Mouse (Mus musculus) lung, embryonic 14.5 days (tissue): Measurements from ENCODE around the gene Dcdc2b. TPM values are rescaled to one million over a fixed set of nuclear protein-coding genes. Genes with fewer than 3 reads are reported as not detected.

Experiments
- ATAC-seq: fragments of 200-750 bp; cut with Nextera tagmentation; 2 replicates; pipeline ENCODE4 v1.8.0; 2017; ENCODE audit warnings: mild to moderate bottlenecking, moderate TSS enrichment, moderate library complexity; ENCODE audit not compliant: insufficient read depth
- DNase-seq: peaks from one replicate; pipeline ENCODE4 v3.0.0-alpha.2; 2015
- H3K27ac ChIP-seq: fragments of 300-500 bp; sonication (generic); 2 replicates; pipeline ENCODE4 v1.5.1; 2014; ENCODE audit warnings: low read depth, mild to moderate bottlenecking, moderate library complexity
- H3K27me3 ChIP-seq: fragments of 300-500 bp; sonication (generic); 2 replicates; pipeline ENCODE4 v1.6.1; 2014; ENCODE audit warnings: low read length, control low read depth; ENCODE audit not compliant: insufficient read depth
- H3K36me3 ChIP-seq: fragments of 300-500 bp; sonication (generic); 2 replicates; pipeline ENCODE4 v1.6.1; 2014; ENCODE audit warnings: control low read depth; ENCODE audit not compliant: insufficient read depth
- H3K4me1 ChIP-seq: fragments of 300-500 bp; sonication (generic); 2 replicates; pipeline ENCODE4 v1.6.1; 2014; ENCODE audit warnings: antibody characterized with exemption, control low read depth; ENCODE audit not compliant: insufficient read depth
- H3K4me2 ChIP-seq: fragments of 300-500 bp; sonication (generic); 2 replicates; pipeline ENCODE4 v1.6.1; 2014; ENCODE audit warnings: mild to moderate bottlenecking
- H3K4me3 ChIP-seq: fragments of 300-500 bp; sonication (generic); 2 replicates; pipeline ENCODE4 v1.5.1; 2014; ENCODE audit warnings: low read depth, low read length
- H3K9ac ChIP-seq: fragments of 300-500 bp; sonication (generic); 2 replicates; pipeline ENCODE4 v1.6.1; 2014
- H3K9me3 ChIP-seq: fragments of 300-500 bp; sonication (generic); 2 replicates; pipeline ENCODE4 v1.6.1; 2016; ENCODE audit warnings: low read depth, low read length, control low read depth
- CTCF ChIP-seq: IDR thresholded peaks from 2 replicates; pipeline ENCODE4 v1.5.1; 2016; ENCODE audit warnings: antibody characterized with exemption, low read depth
- WGBS: fragments of 180-500 bp; shearing (Covaris S2); extraction: QIAGEN DNeasy Blood & Tissue Kit; methylation state at CpG from one replicate; pipeline ENCODE4 v1.1.7; 2014; 5-methylcytosine and 5-hydroxymethylcytosine counted together
- polyA plus RNA-seq: library from polyadenylated mRNA; unstranded; fragments of >200 nt; fragmentation: Nextera tagmentation; extraction: Ambion mirVana; gene quantifications from 2 replicates; pipeline ENCODE4 v1.2.1, GENCODE M21; 2014

The Dcdc2b gene
- polyA plus RNA-seq, 1 experiment from 2014 or later: 2.5 TPM

DNA sequence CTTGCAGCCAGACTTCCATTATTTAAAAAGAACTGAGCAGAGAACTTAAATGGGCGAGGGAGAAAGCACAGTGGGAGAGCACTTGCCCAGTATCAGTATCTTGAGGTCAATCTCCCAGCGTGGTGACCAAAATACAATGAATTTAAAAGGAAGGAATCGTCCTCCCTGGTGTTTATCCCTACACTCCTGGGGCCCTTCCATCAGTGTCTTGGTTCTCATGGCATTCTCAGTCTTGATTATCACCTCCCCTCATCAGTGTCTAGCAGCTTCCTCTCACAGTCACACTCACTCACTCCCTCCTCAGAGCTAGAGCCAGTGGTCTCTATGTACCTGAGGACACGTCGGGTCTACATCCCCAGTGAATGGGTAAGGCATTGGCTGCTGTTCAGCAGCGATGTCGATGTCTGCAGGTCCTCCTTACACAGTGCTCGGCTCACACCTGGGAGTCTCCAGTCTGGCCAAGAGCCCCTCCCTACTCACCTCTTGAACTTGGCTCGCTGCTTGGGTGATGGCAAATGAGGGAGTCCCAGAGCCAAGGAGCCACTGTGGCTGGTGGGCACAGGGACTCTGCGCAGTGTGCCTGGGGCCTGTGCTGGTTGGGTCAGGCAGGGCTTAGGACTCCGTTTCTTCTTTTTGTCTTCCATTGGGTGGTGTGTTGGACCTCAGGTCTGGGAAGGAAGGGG lies 8.2 kb upstream of the Dcdc2b start:
- H3K9ac ChIP-seq: peak overlapping the region; percentile 68
- H3K4me3 ChIP-seq: peak overlapping the region; percentile 52; the same call in 1 of the 2 replicates
- peak overlapping the region; percentile 65 for H3K4me2 ChIP-seq
- 76% methylated on average over 11 of the region's 11 CpGs for WGBS
- ATAC-seq (no peak), DNase-seq (no peak)
- no peaks in the 10 kb centered on the region for H3K27me3 ChIP-seq
- peaks cover 18% of the 10 kb centered on the region; the same call in 1 of the 2 replicates for H3K4me1 ChIP-seq
- H3K9me3 ChIP-seq: no peaks in the 10 kb centered on the region
- H3K36me3 ChIP-seq: peaks cover 19% of the 10 kb centered on the region
- H3K27ac ChIP-seq: no peak overlapping the region
- TF ChIP-seq CTCF: no peak

DNA sequence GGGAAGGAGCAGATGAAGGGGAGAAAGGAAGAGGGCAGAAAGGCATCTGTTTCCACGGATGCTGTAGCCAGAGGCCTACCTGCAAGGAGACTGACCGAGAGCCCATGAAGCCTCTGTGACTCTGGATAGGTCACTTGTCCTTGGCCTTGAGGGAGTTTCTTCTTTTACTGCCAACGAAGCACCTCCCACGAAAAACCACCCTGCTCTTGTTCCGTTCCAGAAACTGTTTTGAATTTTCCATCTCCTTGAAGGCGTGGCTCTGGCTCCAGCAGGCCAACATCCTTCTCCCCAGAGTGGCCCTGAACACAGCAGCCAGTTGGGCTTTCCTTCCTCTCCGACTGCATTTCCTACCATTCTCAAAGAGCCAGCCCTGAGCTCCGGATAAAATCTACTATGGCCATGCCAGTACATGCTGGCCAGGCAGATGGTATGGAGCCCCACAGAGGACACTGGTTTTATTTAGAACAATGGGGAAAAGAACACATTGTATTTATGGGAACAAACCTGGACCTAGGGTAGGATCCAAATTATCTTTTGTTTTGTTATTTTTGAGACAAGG lies 7.3 kb upstream of the Dcdc2b start:
- Histone ChIP-seq H3K27me3 (no peaks in the 10 kb centered on the region), H3K4me3 (no peak overlapping the region), H3K4me1 (peaks cover 18% of the 10 kb centered on the region; the same call in 1 of the 2 replicates), H3K9ac (no peak overlapping the region), H3K4me2 (no peak overlapping the region), H3K36me3 (peaks cover 19% of the 10 kb centered on the region), H3K9me3 (no peaks in the 10 kb centered on the region), H3K27ac (no peak overlapping the region)
- DNase-seq (peak; percentile 21), ATAC-seq (no peak)
- 79% methylated on average over 8 of the region's 8 CpGs for WGBS
- TF ChIP-seq CTCF: no peak

DNA sequence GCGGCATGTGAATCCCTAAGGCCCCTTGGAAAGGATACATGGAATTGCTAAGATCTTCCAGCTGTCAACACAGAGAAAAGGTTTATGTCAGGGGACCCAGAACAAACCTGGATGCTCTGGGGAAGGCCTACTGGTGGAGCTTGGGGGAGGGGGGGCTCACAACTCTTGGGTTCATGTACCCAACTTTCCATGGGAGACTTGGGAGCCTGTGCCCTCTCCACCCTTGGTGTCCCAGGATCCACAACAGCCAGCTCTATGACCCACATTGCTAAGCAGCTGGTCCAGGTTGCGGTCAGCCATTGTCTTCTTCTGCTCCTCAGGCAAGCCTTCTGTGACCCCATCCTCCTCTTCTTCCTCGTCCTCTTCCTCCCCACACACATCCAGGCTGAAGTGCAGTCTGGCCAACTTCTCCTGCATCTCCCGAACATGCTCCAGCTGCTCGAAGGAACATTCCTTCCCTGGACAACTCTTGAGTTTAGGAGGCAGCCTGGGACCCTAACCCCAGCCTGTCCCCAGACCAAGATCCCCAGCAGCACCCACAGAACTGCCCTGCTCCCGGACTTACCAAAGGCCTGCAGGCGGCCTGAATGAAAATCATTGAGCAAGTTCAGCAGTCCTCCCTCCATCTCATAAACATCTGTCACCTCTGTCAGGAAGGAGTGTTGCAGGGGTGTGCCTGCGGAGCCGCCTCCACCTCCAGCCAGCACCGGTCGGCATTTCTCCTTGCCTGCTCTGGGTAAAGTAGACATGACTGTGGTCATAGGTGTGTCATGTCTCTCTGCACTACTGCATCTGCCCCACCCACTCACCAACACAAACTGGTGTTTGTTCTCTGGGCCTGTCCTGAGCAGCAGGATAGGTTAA lies 6.6 kb upstream of the Dcdc2b start:
- no peak overlapping the region for H3K9ac ChIP-seq
- no peaks in the 10 kb centered on the region for H3K27me3 ChIP-seq
- ATAC-seq: no peak
- H3K27ac ChIP-seq: no peak overlapping the region
- no peak overlapping the region for H3K4me2 ChIP-seq
- WGBS: 80% methylated on average over 11 of the region's 11 CpGs
- no peak for TF ChIP-seq CTCF
- H3K9me3 ChIP-seq: no peaks in the 10 kb centered on the region
- DNase-seq: no peak
- no peak overlapping the region for H3K4me3 ChIP-seq
- H3K36me3 ChIP-seq: peaks cover 18% of the 10 kb centered on the region
- peaks cover 18% of the 10 kb centered on the region; the same call in 1 of the 2 replicates for H3K4me1 ChIP-seq

DNA sequence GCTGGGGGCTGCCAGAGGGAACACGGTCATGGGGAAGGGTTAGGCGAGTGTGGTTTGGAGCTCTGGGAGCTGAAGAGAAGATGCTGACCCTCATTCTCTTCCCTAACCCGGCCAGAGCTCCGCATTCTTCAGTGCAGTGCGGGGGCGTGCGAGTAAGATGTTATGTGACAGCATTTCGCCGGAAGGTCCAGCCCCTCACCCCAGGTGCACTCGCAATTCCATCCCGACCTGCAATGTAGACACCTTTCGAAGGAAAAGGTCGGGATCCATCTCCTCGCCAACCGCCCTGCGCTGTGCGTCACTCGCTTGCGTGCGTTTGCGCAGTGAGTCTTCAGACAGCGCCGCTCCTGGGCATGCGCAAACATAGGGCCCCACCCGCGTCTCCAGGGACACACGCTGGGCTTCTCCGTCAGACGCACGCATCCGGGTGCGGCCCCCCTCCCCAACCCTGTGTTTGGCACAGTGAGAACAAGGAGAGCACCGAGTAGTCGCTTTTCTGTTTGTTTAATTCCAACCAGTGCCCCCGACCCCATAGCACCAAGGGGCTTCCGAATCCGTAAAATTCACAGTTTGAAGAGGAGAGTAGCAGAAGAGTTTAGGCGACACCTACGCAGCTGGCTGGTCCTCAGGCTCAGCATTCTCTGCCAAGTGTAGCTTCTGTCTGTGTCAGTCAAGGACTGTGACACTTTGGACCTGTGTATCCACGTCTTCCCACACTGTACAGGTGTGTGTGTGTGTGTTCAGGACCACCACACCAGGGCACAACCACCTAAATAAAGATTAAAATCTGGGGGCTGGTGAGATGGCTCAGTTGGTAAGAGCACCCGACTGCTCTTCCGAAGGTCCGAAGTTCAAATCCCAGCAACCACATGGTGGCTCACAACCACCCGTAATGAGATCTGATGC lies 5.0 kb upstream of the Dcdc2b start, which contains the start of gene Iqcc:
TSS of gene Iqcc (minus strand) at position 314 of the 906 bp plus-strand sequence.
- H3K27ac ChIP-seq: peak within 1 kb of the TSS; percentile 82
- peak within 1 kb of the TSS; percentile 82 for H3K9ac ChIP-seq
- peak; percentile 53 for TF ChIP-seq CTCF
- peaks cover 12% of the 10 kb centered on the region; the same call in 1 of the 2 replicates for H3K4me1 ChIP-seq
- ATAC-seq (peak; percentile 92), DNase-seq (peak; percentile 97)
- WGBS: 3% methylated on average over 43 of the region's 44 CpGs
- H3K4me2 ChIP-seq: peak within 1 kb of the TSS; percentile 87
- no peaks in the 10 kb centered on the region for H3K9me3 ChIP-seq
- H3K36me3 ChIP-seq: peaks cover 17% of the 10 kb centered on the region
- H3K4me3 ChIP-seq: peak within 1 kb of the TSS; percentile 74
- no peaks in the 10 kb centered on the region for H3K27me3 ChIP-seq

DNA sequence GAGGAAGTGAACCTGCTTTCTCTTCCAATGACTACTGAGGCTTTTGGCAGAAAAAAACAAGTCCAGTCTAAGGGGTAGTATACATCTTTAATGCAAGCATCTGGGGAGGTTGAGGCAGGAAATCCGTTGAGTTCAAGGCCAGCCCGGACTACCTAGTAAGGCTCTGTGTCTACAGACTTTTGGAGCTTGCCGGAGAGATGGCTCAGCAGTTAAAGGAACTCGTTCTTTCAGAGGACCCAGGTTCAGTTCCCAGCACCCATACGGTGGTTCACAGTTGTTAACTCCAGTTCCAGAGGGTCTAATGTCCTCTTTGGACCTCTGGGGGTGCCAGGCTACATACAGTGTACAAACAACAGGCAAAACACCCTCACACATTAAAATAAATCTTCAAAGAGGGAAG lies 4.0 kb upstream of the Dcdc2b start:
- 0 out of 2 replicates have a peak overlapping the region, but pooled peaks have one; percentile 82 for H3K27ac ChIP-seq
- no peak for DNase-seq
- TF ChIP-seq CTCF: no peak
- 95% methylated on average over 5 of the region's 5 CpGs for WGBS
- H3K4me3 ChIP-seq: peak overlapping the region; percentile 74
- peak overlapping the region; percentile 87 for H3K4me2 ChIP-seq
- peaks cover 17% of the 10 kb centered on the region for H3K36me3 ChIP-seq
- peak overlapping the region; percentile 82 for H3K9ac ChIP-seq
- no peaks in the 10 kb centered on the region for H3K27me3 ChIP-seq
- H3K9me3 ChIP-seq: no peaks in the 10 kb centered on the region
- H3K4me1 ChIP-seq: peaks cover 10% of the 10 kb centered on the region; the same call in 1 of the 2 replicates
- no peak for ATAC-seq

DNA sequence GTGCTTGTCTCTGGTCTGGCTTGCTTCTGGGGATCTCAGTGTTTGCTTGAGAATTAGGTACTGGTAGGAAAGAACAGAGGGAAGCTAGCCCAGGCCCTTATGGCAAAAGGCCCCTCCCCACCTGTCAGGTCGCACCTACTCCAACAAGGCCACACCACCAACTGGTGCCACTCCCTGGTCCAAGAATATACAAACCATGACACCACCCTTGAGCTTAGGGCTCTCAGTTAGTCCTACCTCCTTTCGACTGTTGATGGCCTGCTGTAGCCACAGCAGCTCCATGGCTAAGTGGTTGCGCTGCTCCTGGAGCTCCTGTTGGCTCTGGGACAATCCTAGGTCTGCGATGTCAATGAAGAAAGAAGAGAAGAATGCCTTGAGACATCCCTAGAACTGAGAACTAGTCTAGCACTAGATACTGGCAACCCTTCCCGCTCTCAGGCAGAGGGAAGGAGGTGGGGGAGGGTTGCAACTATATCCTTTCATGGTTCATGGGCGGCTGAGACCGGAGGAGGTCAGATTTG lies 3.1 kb upstream of the Dcdc2b start:
- Histone ChIP-seq H3K27me3 (no peaks in the 10 kb centered on the region), H3K4me3 (no peak overlapping the region), H3K27ac (no peak overlapping the region), H3K4me2 (no peak overlapping the region), H3K36me3 (peaks cover 17% of the 10 kb centered on the region), H3K4me1 (0 out of 2 replicates have a peak, but pooled peaks cover 5% of the 10 kb centered on the region), H3K9ac (no peak overlapping the region), H3K9me3 (no peaks in the 10 kb centered on the region)
- 92% methylated on average over 7 of the region's 7 CpGs for WGBS
- DNase-seq (no peak), ATAC-seq (no peak)
- no peak for TF ChIP-seq CTCF
